Mouse (Mus musculus): Measurements from ENCODE around the gene Flnb.

Flnb gene

GRCm38 (mm10) chr14:7826151-7826937 is 8.6 kb downstream of the Flnb start:
- DNase-seq (ENCODE audit: low read depth), result no peak

DNA sequence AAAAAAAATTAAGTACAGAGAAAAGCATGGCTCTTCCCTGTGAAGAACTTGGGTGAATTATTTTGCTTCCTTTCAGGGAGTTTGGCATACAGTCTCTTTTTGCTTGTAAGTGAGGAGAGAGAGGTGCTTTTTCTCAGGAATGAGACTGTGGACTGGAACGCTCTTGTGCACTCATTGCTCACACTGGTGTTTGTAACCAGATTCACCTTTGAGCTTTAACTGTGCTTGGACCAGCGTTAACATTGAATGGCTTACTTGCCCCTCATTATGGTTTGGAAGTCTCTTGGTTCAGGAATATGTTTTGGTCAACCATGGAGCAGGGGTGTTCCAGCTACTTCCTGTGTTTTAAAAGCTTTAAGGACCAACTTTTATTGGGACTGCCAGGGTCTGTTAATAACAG is 11.4 kb downstream of the Flnb start:
- no peak for DNase-seq (ENCODE audit: low read depth)

DNA sequence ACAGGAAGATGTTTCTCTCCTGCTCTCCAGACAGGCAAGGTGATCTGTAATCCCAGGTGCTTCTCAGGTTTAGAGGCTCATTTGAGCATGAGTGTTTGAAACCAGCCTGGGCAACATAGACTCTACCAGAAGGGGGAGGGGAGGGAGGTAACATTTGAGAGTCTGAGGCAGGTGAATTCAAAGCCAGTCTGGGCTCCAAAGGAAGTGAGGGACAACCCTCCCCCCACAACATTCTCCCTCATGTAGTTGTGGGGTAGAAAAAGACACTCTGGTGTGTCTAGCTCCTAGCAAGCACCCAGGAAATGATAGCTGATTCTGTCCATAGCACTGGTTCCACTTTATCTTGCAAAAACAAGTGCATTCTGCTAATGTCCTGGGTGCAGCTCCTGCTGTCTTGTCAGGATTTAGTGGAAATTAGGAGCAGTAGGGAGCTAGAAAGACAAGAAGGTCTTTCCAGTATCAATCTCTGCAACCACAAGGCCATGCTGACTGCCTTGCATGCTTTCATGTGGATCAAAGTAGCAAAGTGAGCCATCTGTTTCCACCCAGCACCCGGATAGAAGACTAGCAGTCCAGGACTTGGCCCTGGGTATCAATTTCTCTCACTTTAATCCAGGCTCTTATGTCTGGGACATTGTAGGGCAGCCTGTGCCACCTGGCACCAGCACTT is 14.1 kb downstream of the Flnb start:
- peak; percentile 46 for DNase-seq (ENCODE audit: low read depth)

- no peak for DNase-seq (ENCODE audit: low read depth)
Observed at GRCm38 (mm10) chr14:7832440-7832783, 14.7 kb downstream of the Flnb start.

GRCm38 (mm10) chr14:7833458-7833857 is 15.7 kb downstream of the Flnb start:
- no peak for DNase-seq (ENCODE audit: low read depth)

DNA sequence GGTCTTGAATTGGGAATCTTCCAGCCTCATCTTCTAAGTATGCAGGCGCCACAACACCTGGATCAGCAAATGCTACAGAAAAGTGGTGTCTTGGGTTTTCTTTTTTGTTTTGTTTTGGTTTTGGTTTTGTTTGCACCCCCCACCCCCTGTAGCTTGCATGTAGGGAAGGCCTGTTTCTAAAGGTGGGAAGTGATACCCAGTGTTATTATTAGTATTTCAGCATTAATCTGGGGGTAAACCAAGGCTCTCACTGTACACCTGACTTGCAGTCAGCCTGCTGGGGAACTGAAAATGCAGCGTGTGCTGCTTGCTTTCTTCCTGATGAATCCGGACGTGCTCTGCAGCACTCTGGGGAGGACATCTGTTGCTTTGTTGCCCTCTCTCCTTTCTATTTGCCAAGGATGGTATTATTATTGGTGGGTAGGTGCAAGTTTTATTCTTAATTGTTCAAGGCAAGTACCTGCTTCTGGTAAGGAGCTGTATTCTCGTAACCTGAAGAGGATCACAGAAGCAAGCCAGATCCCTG is 20.9 kb downstream of the Flnb start:
- no peak for DNase-seq (ENCODE audit: low read depth)

DNA sequence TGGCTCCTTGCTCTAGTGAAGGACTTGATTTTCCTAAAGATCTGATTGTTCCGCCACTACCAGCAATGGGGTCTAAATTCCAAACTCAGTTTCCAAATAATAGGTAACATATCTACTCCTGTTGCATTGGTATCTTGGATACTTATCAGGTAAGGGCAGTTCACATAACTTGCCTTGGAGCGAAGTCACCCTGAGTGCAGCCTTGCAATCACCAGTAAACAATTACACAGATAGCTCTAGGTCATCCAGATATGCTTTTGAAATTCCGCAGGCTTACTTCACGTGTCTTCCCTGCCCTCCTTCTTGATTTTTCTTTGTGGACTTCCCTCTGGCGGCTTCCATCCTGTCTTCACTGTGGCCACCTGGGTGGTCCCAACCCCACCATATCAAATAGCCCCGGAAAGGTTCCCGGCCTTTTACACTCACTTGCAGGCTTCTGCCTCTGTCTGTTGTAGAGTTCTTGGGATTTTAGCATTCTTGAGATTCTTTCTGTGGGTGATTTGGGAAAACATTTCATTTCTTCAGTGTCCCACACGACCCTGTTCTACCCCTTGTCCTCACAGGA is 22.3 kb downstream of the Flnb start:
- no peak for DNase-seq (ENCODE audit: low read depth)

GRCm38 (mm10) chr14:7842631-7843332 is 25.0 kb downstream of the Flnb start:
- no peak for DNase-seq (ENCODE audit: low read depth)

- DNase-seq (ENCODE audit: low read depth), result no peak
Observed at GRCm38 (mm10) chr14:7846696-7847095, 28.9 kb downstream of the Flnb start.

DNA sequence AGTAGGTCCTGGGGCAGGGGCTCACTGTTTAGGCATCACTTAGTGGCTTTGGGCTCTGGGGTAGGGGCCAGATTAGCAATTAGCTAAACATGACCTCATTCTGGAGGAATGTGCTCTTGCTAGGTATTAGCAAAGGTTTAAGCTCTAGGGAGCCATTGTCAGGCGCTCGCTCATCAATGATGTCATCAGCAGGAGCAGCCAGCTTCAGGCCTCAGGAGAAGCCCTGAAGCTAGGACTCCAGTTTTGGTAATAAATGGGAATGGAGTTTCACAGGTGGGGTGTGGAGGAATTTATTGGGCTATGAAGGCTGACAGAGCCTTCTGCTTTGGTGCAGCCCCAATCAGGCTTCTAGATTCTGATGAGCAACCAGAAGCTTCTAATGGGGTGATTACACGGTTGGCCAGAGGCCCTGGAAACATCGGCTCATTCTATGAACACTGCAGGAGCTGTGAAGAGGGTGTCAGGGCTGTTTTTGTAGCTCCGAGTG is 30.0 kb downstream of the Flnb start:
- no peak for DNase-seq (ENCODE audit: low read depth)

DNA sequence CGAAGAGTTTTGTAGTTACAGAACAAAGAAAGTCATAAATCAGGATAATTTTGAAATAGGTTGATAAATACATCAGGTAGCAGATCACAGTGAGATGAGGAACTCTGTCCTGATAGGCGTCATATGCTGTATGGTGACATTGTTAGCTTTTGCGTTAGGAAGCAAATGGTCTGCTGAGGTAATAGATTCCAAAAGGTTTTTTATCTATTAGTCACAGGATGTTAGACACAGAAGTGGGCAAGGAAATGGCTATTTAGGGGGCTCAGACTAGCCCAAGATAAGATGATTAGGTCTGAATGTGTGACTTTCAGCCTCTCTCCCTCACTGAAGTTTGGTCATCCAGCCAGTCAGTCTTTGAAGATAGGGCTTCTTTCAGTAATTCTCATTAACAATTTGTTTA is 33.2 kb downstream of the Flnb start:
- DNase-seq (ENCODE audit: low read depth), result no peak

- no peak for DNase-seq (ENCODE audit: low read depth)
Observed at GRCm38 (mm10) chr14:7851543-7852065, 33.8 kb downstream of the Flnb start.

DNA sequence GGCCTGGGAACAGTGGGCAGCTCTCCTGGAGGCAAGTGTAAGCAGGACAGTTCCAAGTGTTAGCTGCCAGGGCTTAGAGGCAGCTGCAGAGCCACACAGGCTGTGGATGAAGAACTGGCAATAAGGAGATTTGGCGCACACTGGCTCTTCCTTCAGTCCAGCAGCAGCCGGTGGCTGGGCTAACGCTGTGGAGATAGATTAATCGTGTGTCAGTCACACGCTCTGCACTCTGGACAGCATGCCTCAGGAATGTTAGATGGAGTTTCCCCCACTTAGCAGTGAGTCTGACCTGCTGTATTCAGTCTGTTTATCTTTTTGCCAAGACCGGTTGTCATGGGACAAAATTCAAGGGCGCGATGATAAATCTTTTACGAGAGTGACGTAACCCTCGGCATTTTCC is 35.9 kb downstream of the Flnb start:
- DNase-seq (ENCODE audit: low read depth), result no peak

DNA sequence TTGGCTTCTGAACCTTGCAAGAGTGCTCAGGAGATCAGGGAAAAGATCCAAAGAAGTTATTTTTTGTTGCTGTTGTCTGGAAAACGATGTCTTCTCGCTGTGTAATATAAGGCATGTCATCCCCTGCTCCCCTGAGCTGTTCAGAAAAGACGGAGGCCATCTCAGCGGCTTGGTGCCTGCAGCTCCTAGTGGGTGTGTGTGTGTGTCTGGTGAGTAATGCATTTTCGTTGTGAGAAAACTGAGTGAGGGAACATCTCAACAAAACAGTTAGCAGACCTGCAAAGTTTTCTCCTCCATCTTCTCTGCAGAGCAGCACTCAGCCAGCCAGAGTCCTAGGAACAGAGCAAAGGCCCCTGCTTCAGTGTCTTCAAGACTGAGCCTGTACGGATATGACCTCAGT is 36.6 kb downstream of the Flnb start:
- DNase-seq (ENCODE audit: low read depth), result no peak

- no peak for DNase-seq (ENCODE audit: low read depth)
Observed at GRCm38 (mm10) chr14:7855101-7855500, 37.3 kb downstream of the Flnb start.

- DNase-seq (ENCODE audit: low read depth), result no peak
Observed at GRCm38 (mm10) chr14:7855501-7855900, 37.7 kb downstream of the Flnb start.

- DNase-seq (ENCODE audit: low read depth), result no peak
Observed at GRCm38 (mm10) chr14:7856348-7856747, 38.6 kb downstream of the Flnb start.

DNA sequence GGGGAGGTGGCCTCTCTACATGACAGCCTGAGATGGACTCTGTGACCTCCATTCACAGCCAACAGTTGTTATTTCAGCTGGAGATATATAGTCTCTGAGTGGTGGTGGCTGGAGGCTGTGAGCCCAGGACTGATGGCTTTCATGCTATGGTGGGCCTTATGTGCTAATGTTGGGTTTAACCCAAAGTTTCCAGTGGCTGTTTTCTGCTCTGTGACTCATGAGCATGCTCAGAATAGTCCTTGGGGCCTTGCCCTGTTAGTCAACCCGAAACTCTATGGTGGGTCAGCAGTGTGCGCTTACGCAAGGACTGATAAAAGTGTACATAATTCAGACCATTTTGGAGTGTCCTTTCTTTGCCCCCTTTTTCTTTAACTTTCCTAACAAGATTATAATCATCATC is 40.1 kb downstream of the Flnb start:
- no peak for DNase-seq (ENCODE audit: low read depth)

DNA sequence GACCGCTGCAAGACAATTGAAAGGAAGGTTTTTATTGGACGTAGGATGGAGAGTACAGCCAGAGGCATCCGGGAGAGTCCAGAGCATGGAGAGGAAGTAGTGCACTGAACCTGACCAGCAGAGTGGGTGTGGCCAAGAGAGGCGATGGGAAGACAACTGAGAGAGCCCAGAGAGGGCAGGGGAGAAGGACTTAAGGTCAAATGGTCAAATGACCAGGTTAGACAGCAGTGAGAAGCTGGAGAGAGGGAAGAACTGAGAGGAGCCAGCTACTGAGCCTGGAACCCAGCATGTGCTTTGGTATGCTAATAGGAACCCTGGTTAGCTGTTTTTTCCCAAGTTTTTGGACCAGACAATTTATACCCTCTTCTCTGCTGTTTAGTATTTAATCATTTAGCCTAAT is 40.7 kb downstream of the Flnb start:
- no peak for DNase-seq (ENCODE audit: low read depth)

- DNase-seq (ENCODE audit: low read depth), result no peak
Observed at GRCm38 (mm10) chr14:7860525-7861154, 42.9 kb downstream of the Flnb start.

DNA sequence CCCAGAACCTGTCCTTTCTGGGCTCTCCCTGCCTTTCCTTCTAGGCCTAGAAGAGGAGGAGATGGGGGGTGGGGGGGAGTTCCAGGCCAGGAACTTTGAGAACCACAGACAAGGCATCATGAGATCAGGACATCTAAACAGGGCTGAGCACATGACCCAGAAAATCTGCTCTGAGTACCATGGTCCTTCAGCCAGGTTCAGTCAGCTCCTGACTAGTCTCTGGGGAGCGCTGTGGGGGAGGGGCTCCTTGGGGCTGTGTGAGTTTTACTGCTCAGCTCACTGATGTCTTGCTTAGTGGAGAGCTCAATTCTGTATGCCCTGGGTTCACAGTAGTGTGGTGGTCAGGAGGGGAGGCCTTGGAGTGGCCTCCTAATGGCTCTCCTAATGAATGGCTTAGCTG is 43.5 kb downstream of the Flnb start:
- DNase-seq (ENCODE audit: low read depth), result no peak

- DNase-seq (ENCODE audit: low read depth), result no peak
Observed at GRCm38 (mm10) chr14:7862226-7862625, 44.5 kb downstream of the Flnb start.
